Mouse (Mus musculus) embryonic facial prominence, embryonic 13.5 days (tissue): ENCODE results near the gene Cmtm4. TPM values are rescaled to one million over a fixed set of nuclear protein-coding genes. Genes with fewer than 3 reads are reported as not detected.

ENCODE experiments used
- ATAC-seq: fragments of 200-750 bp; cut with Nextera tagmentation; 2 replicates; pipeline ENCODE4 v1.8.0; 2017; ENCODE audit warnings: low read depth; ENCODE audit not compliant: insufficient number of reproducible peaks, insufficient read depth, low FRiP score, low TSS enrichment
- H3K27ac ChIP-seq: fragments of 300-500 bp; sonication (generic); 2 replicates; pipeline ENCODE4 v1.5.1; 2015; ENCODE audit warnings: moderate library complexity, mild to moderate bottlenecking, inconsistent platforms
- H3K27me3 ChIP-seq: fragments of 300-500 bp; sonication (generic); 2 replicates; pipeline ENCODE4 v1.6.1; 2015; ENCODE audit warnings: mild to moderate bottlenecking, inconsistent platforms
- H3K36me3 ChIP-seq: fragments of 300-500 bp; sonication (generic); 2 replicates; pipeline ENCODE4 v1.6.1; 2015; ENCODE audit warnings: mild to moderate bottlenecking, inconsistent platforms
- H3K4me1 ChIP-seq: fragments of 300-500 bp; sonication (generic); 2 replicates; pipeline ENCODE4 v1.6.1; 2015; ENCODE audit warnings: inconsistent platforms
- H3K4me2 ChIP-seq: fragments of 300-500 bp; sonication (generic); 2 replicates; pipeline ENCODE4 v1.6.1; 2015; ENCODE audit warnings: moderate library complexity, mild to moderate bottlenecking, inconsistent platforms
- H3K4me3 ChIP-seq: fragments of 300-500 bp; sonication (generic); 2 replicates; pipeline ENCODE4 v1.5.1; 2015; ENCODE audit warnings: mild to moderate bottlenecking, inconsistent platforms
- H3K9ac ChIP-seq: fragments of 300-500 bp; sonication (generic); 2 replicates; pipeline ENCODE4 v1.6.1; 2015; ENCODE audit warnings: mild to moderate bottlenecking, inconsistent platforms
- H3K9me3 ChIP-seq: fragments of 300-500 bp; sonication (generic); 2 replicates; pipeline ENCODE4 v1.6.1; 2016; ENCODE audit warnings: inconsistent platforms
- WGBS: fragments of 180-500 bp; shearing (Covaris S2); methylation state at CpG from one replicate; pipeline ENCODE4 v1.1.7; 2015; ENCODE audit warnings: mixed read lengths; 5-methylcytosine and 5-hydroxymethylcytosine counted together
- polyA plus RNA-seq: library from polyadenylated mRNA; unstranded; fragments of >200 nt; fragmentation: Nextera tagmentation; extraction: Ambion mirVana; gene quantifications from 2 replicates; pipeline ENCODE4 v1.2.1, GENCODE M21; 2015

The Cmtm4 gene
- polyA plus RNA-seq, 1 experiment from 2014 or later, result 3.6 TPM

DNA sequence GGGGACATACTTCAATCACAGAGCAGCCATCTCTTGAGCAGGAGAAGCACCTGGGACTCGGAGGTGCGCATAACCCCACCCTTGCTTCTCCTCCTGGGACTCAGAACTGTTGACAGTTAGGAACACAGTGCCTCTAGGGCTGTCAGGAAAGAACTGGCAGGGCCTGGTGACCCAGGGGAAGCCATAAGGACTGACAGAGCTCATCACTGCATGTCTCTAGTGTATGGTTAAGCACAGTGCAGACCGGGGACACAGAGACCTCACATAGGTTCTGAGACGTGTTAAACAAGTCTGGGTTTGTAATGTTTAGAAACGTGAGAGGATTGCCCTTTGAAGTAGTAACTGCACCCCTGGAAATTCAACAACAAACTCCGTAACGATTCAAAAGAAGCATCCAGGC is 8.1 kb downstream of the Cmtm4 start:
- no peak overlapping the region for H3K4me2 ChIP-seq
- no peak overlapping the region for H3K27ac ChIP-seq
- H3K27me3 ChIP-seq, result no peaks in the 10 kb centered on the region
- H3K9ac ChIP-seq, result 0 out of 2 replicates have a peak overlapping the region, but pooled peaks have one; percentile 44
- 34% methylated on average over 7 of the region's 7 CpGs for WGBS
- peaks cover 43% of the 10 kb centered on the region for H3K4me1 ChIP-seq
- no peaks in the 10 kb centered on the region for H3K9me3 ChIP-seq
- H3K4me3 ChIP-seq, result no peak overlapping the region
- no peaks in the 10 kb centered on the region for H3K36me3 ChIP-seq
- ATAC-seq, result no peak

- Histone ChIP-seq H3K9ac (0 out of 2 replicates have a peak overlapping the region, but pooled peaks have one; percentile 21), H3K36me3 (no peaks in the 10 kb centered on the region), H3K9me3 (no peaks in the 10 kb centered on the region), H3K4me1 (peaks cover 47% of the 10 kb centered on the region), H3K4me2 (no peak overlapping the region), H3K27ac (peak overlapping the region; percentile 16; the same call in 1 of the 2 replicates), H3K27me3 (no peaks in the 10 kb centered on the region), H3K4me3 (no peak overlapping the region)
- no peak for ATAC-seq
- 15% methylated on average over 4 of the region's 4 CpGs for WGBS
These were observed 8.9 kb downstream of the Cmtm4 start for GRCm38 (mm10) chr8:104386693-104387092.

GRCm38 (mm10) chr8:104383977-104384376 is 11.6 kb downstream of the Cmtm4 start:
- no peak overlapping the region for H3K27ac ChIP-seq
- peaks cover 61% of the 10 kb centered on the region for H3K4me1 ChIP-seq
- H3K9ac ChIP-seq, result no peak overlapping the region
- H3K4me3 ChIP-seq, result no peak overlapping the region
- no peaks in the 10 kb centered on the region for H3K36me3 ChIP-seq
- H3K4me2 ChIP-seq, result no peak overlapping the region
- ATAC-seq, result no peak
- no peaks in the 10 kb centered on the region for H3K9me3 ChIP-seq
- no peaks in the 10 kb centered on the region for H3K27me3 ChIP-seq
- 82% methylated on average over 3 of the region's 3 CpGs for WGBS

GRCm38 (mm10) chr8:104383296-104383695 is 12.3 kb downstream of the Cmtm4 start:
- peaks cover 61% of the 10 kb centered on the region for H3K4me1 ChIP-seq
- no peak overlapping the region for H3K4me2 ChIP-seq
- 62% methylated on average over 2 of the region's 2 CpGs for WGBS

GRCm38 (mm10) chr8:104380961-104381411 is 14.6 kb downstream of the Cmtm4 start:
- Histone ChIP-seq H3K4me2 (no peak overlapping the region), H3K4me3 (no peak overlapping the region), H3K27me3 (no peaks in the 10 kb centered on the region), H3K9ac (no peak overlapping the region), H3K36me3 (no peaks in the 10 kb centered on the region), H3K4me1 (peaks cover 46% of the 10 kb centered on the region), H3K9me3 (no peaks in the 10 kb centered on the region), H3K27ac (no peak overlapping the region)
- no peak for ATAC-seq
- WGBS, result 77% methylated on average over 5 of the region's 5 CpGs

More at GRCm38 (mm10) chr8:104383296-104383695, 12.3 kb downstream of the Cmtm4 start:
- no peak overlapping the region for H3K4me3 ChIP-seq
- no peak overlapping the region for H3K27ac ChIP-seq
- H3K9ac ChIP-seq, result no peak overlapping the region
- H3K27me3 ChIP-seq, result no peaks in the 10 kb centered on the region
- no peaks in the 10 kb centered on the region for H3K9me3 ChIP-seq
- no peak for ATAC-seq
- no peaks in the 10 kb centered on the region for H3K36me3 ChIP-seq

GRCm38 (mm10) chr8:104380269-104380668 is 15.3 kb downstream of the Cmtm4 start:
- Histone ChIP-seq H3K4me2 (no peak overlapping the region), H3K4me1 (peaks cover 46% of the 10 kb centered on the region), H3K4me3 (no peak overlapping the region), H3K9me3 (no peaks in the 10 kb centered on the region), H3K9ac (no peak overlapping the region), H3K27me3 (no peaks in the 10 kb centered on the region), H3K27ac (no peak overlapping the region), H3K36me3 (no peaks in the 10 kb centered on the region)
- no peak for ATAC-seq
- 87% methylated on average over 7 of the region's 7 CpGs for WGBS

GRCm38 (mm10) chr8:104379301-104379836 is 16.2 kb downstream of the Cmtm4 start:
- Histone ChIP-seq H3K4me3 (no peak overlapping the region), H3K27me3 (no peaks in the 10 kb centered on the region), H3K9me3 (no peaks in the 10 kb centered on the region), H3K36me3 (no peaks in the 10 kb centered on the region), H3K27ac (no peak overlapping the region), H3K9ac (no peak overlapping the region), H3K4me1 (peaks cover 52% of the 10 kb centered on the region), H3K4me2 (no peak overlapping the region)
- WGBS, result 35% methylated on average over 10 of the region's 10 CpGs
- no peak for ATAC-seq

DNA sequence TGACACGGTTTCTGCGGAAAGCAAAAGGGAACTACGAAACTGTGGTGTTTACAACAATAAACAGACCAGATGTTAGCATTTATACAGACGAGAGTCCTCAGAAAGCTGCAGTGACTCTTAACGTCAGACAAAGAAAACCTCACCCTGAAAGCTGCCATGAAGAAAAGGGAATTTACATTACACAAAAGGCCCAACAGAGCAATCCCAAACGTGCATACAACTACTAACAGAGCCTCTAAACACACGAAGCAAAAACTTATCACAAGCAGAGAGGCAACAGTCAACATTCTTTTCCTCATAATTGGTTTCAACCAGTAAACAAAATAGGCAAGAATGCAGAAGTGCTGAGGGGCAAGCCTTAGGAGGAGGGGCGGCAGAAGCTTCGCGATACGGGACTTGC is 18.9 kb downstream of the Cmtm4 start:
- no peaks in the 10 kb centered on the region for H3K27me3 ChIP-seq
- peak overlapping the region; percentile 37; the same call in 1 of the 2 replicates for H3K9ac ChIP-seq
- ATAC-seq, result no peak
- peaks cover 36% of the 10 kb centered on the region for H3K4me1 ChIP-seq
- H3K9me3 ChIP-seq, result no peaks in the 10 kb centered on the region
- peak overlapping the region; percentile 79 for H3K27ac ChIP-seq
- H3K36me3 ChIP-seq, result no peaks in the 10 kb centered on the region
- 35% methylated on average over 11 of the region's 11 CpGs for WGBS
- H3K4me2 ChIP-seq, result peak overlapping the region; percentile 22; the same call in 1 of the 2 replicates
- no peak overlapping the region for H3K4me3 ChIP-seq

- no peak overlapping the region for H3K9ac ChIP-seq
- no peak for ATAC-seq
- whole genome bisulfite sequencing, result 64% methylated on average over 5 of the region's 5 CpGs
- H3K4me2 ChIP-seq, result no peak overlapping the region
- H3K36me3 ChIP-seq, result 0 out of 2 replicates have a peak, but pooled peaks cover 3% of the 10 kb centered on the region
- 0 out of 2 replicates have a peak overlapping the region, but pooled peaks have one; percentile 48 for H3K27ac ChIP-seq
- H3K4me3 ChIP-seq, result no peak overlapping the region
- no peaks in the 10 kb centered on the region for H3K9me3 ChIP-seq
- peaks cover 29% of the 10 kb centered on the region for H3K4me1 ChIP-seq
- H3K27me3 ChIP-seq, result no peaks in the 10 kb centered on the region
These were observed 19.6 kb downstream of the Cmtm4 start for GRCm38 (mm10) chr8:104375959-104376358.

GRCm38 (mm10) chr8:104374864-104375846 is 20.5 kb downstream of the Cmtm4 start:
- ATAC-seq, result no peak; the same call in 1 of the 2 replicates
- Histone ChIP-seq H3K4me3 (no peak overlapping the region), H3K9ac (no peak overlapping the region), H3K9me3 (no peaks in the 10 kb centered on the region), H3K4me2 (no peak overlapping the region), H3K4me1 (peaks cover 24% of the 10 kb centered on the region), H3K27me3 (no peaks in the 10 kb centered on the region), H3K36me3 (0 out of 2 replicates have a peak, but pooled peaks cover 3% of the 10 kb centered on the region), H3K27ac (peak overlapping the region; percentile 60)
- 48% methylated on average over 14 of the region's 14 CpGs for WGBS

GRCm38 (mm10) chr8:104374269-104374668 is 21.3 kb downstream of the Cmtm4 start:
- no peak for ATAC-seq
- Histone ChIP-seq H3K9ac (no peak overlapping the region), H3K9me3 (no peaks in the 10 kb centered on the region), H3K36me3 (0 out of 2 replicates have a peak, but pooled peaks cover 3% of the 10 kb centered on the region), H3K4me3 (no peak overlapping the region), H3K4me2 (no peak overlapping the region), H3K27ac (no peak overlapping the region), H3K27me3 (no peaks in the 10 kb centered on the region; the same call in 1 of the 2 replicates), H3K4me1 (peaks cover 32% of the 10 kb centered on the region)
- 66% methylated on average over 11 of the region's 11 CpGs for WGBS
